Mouse (Mus musculus) spleen, adult 2 months (tissue): Measurements from ENCODE around the gene Cd44.

Experiments used
- CTCF ChIP-seq: fragments of 200-500 bp; IDR thresholded peaks from 2 replicates; pipeline ENCODE4 v1.5.1; 2011; ENCODE audit warnings: mild to moderate bottlenecking, inconsistent platforms; ENCODE audit not compliant: insufficient read depth, insufficient read length, insufficient replicate concordance; ENCODE audit errors: extremely low read depth
- POLR2A ChIP-seq: fragments of 200-500 bp; IDR thresholded peaks from 2 replicates; pipeline ENCODE4 v1.6.1; 2011; ENCODE audit warnings: low read depth, low read length, inconsistent platforms

DNA sequence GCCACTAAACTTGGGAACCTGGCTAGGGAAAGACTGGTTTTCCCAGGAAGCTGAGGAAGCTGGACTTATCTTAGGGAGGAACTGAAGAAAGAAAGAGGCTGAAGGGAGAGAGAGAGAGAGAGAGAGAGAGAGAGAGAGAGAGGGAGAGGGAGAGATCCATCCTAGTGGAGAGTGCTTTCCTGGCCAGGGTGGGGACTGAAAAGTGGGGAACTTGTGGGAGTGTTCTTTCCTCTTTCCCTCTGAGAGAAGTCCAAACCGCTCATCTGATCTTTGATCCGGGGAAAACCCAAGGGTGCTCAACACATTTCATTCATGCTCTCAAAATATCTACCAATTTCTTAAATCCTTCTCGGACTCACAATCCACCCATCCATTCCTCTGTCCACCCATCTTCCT lies 361 bp upstream of the Cd44 start:
- TF ChIP-seq CTCF (no peak), POLR2A (no peak)
